8 mouse cellular contexts compared by ENCODE assay signal in the genomic region with DNA sequence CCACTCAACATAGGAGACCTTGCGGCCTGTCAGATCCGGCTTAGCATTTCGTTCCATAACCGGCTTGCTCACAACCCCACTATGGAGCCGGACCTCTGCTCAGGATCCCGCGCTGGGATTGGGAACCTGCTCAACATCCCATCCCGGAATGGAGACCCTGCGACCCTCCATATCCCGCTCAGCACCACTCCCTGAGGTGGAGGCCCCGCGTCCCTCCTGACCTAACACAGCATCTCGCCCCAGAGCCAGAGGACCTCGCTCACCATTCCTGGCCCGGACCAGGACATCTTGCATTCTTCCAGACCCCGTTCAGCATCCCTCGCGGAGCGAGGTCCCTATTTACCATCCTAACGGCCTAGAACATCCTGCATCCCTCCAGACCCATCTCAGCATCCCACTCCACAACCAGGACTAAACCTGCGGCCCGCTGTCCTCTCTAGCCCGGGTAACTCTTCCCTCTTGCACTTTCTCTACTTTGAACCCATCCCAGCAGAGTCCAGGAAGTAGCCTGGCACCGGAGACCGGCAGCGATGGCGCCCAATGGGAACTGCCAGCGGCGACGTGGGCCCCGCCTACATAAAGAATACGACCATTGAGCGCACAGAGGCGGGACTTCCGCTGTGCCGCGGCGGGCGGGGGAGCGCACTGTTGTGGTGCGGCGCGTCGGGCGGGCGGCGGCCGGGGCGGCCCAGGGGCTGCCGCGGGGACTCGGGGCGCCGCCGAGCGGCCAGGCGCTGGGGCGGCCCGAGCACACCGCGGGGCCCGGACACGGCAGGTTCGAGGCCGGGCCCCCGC. TPM values are rescaled to one million over a fixed set of nuclear protein-coding genes. Genes with fewer than 3 reads are reported as not detected.
DNase-seq lines count a peak whose midpoint lies in the region; ATAC-seq and TF ChIP-seq lines count a peak whose summit lies in the region.

Gene Sap30l (plus strand): TSS at position 667 of the 795 bp plus-strand sequence.

- ATAC-seq in heart, embryonic 12.5 days (ENCODE audit: insufficient number of reproducible peaks, low FRiP score): peak; percentile 97
- peak; percentile 96 for ATAC-seq in kidney, postnatal 0 days (replicated peaks; ENCODE audit: low FRiP score, low read depth)
- ATAC-seq in liver, embryonic 11.5 days (replicated peaks; ENCODE audit: low FRiP score): peak; percentile 96
- ATAC-seq in stomach, embryonic 14.5 days (ENCODE audit: insufficient number of reproducible peaks, insufficient read depth, low FRiP score, low read depth): peak; percentile 96

- WGBS in heart, embryonic 12.5 days: under 1% methylated on average over 66 of the region's 66 CpGs
- WGBS in kidney, postnatal 0 days: under 1% methylated on average over 62 of the region's 66 CpGs
- WGBS in liver, embryonic 11.5 days: under 1% methylated on average over 66 of the region's 66 CpGs
- under 1% methylated on average over 58 of the region's 66 CpGs for WGBS in stomach, embryonic 14.5 days

- H3K36me3 ChIP-seq in C2C12 (ENCODE audit: control insufficient read depth, insufficient read depth): no peaks in the 10 kb centered on the region
- peaks cover under 1% of the 10 kb centered on the region for H3K36me3 ChIP-seq in erythroblast, embryonic 14.5 days (ENCODE audit: control insufficient read depth)
- no peaks in the 10 kb centered on the region for H3K36me3 ChIP-seq in heart, embryonic 12.5 days
- H3K36me3 ChIP-seq in kidney, postnatal 0 days (ENCODE audit: insufficient read depth, low read length): no peaks in the 10 kb centered on the region
- H3K36me3 ChIP-seq in liver, embryonic 11.5 days (ENCODE audit: control insufficient read depth, insufficient read depth, low read length): 0 out of 2 replicates have a peak, but pooled peaks cover 3% of the 10 kb centered on the region
- no peaks in the 10 kb centered on the region for H3K36me3 ChIP-seq in stomach, embryonic 14.5 days (ENCODE audit: control insufficient read depth, insufficient read depth, low read length)

- peak within 1 kb of the TSS; percentile 89 for H3K27ac ChIP-seq in heart, embryonic 12.5 days (ENCODE audit: poor library complexity, severe bottlenecking)
- H3K27ac ChIP-seq in kidney, postnatal 0 days: peak within 1 kb of the TSS; percentile 80
- peak within 1 kb of the TSS; percentile 49 for H3K27ac ChIP-seq in liver, embryonic 11.5 days (ENCODE audit: low read depth, low read length)
- H3K27ac ChIP-seq in stomach, embryonic 14.5 days (ENCODE audit: low read length): peak within 1 kb of the TSS; percentile 61

- H3K27me3 ChIP-seq in C2C12 (ENCODE audit: control insufficient read depth, insufficient read depth, insufficient read length): no peaks in the 10 kb centered on the region
- H3K27me3 ChIP-seq in erythroblast, embryonic 14.5 days (ENCODE audit: control insufficient read depth): peaks cover 29% of the 10 kb centered on the region
- no peaks in the 10 kb centered on the region for H3K27me3 ChIP-seq in heart, embryonic 12.5 days (replicated peaks)
- no peaks in the 10 kb centered on the region for H3K27me3 ChIP-seq in kidney, postnatal 0 days (ENCODE audit: insufficient read depth, low read length)
- no peaks in the 10 kb centered on the region; the same call in 1 of the 2 replicates for H3K27me3 ChIP-seq in liver, embryonic 11.5 days (replicated peaks; ENCODE audit: control insufficient read depth, insufficient read depth, low read length)
- H3K27me3 ChIP-seq in stomach, embryonic 14.5 days (ENCODE audit: control insufficient read depth, insufficient read depth, low read length): no peaks in the 10 kb centered on the region

- H3K4me2 ChIP-seq in heart, embryonic 12.5 days: peak within 1 kb of the TSS; percentile 90
- peak within 1 kb of the TSS; percentile 98 for H3K4me2 ChIP-seq in kidney, postnatal 0 days (ENCODE audit: low read length)
- peak within 1 kb of the TSS; percentile 99 for H3K4me2 ChIP-seq in liver, embryonic 11.5 days
- peak within 1 kb of the TSS; percentile 98 for H3K4me2 ChIP-seq in stomach, embryonic 14.5 days (replicated peaks; ENCODE audit: low read depth, low read length)

- peak within 1 kb of the TSS; percentile 97 for H3K9ac ChIP-seq in heart, embryonic 12.5 days
- peak within 1 kb of the TSS; percentile 92 for H3K9ac ChIP-seq in kidney, postnatal 0 days (ENCODE audit: low read depth, low read length)
- peak within 1 kb of the TSS; percentile 84 for H3K9ac ChIP-seq in liver, embryonic 11.5 days (ENCODE audit: low read depth, low read length)
- H3K9ac ChIP-seq in stomach, embryonic 14.5 days (replicated peaks; ENCODE audit: low read depth, low read length): peak within 1 kb of the TSS; percentile 89

- peaks cover 13% of the 10 kb centered on the region for H3K79me3 ChIP-seq in C2C12 (ENCODE audit: low read depth)

- TF ChIP-seq POLR2A in brain, embryonic 14.5 days (IDR thresholded peaks at IDR 0.05; ENCODE audit: borderline replicate concordance, extremely low read depth, insufficient read depth, insufficient read length, poor library complexity, severe bottlenecking): peak; percentile 66; the same call in 1 of the 2 replicates

- peaks cover 37% of the 10 kb centered on the region for H3K79me2 ChIP-seq in C2C12 (ENCODE audit: control insufficient read depth, insufficient read depth)

- peak; percentile 7 for TF ChIP-seq CTCF in C2C12 (IDR thresholded peaks at IDR 0.05; ENCODE audit: control insufficient read depth, insufficient read depth, insufficient read length)
- TF ChIP-seq CTCF in brain, embryonic 14.5 days (IDR thresholded peaks at IDR 0.05; ENCODE audit: borderline replicate concordance, extremely low read depth, insufficient read depth, insufficient read length): no peak
- TF ChIP-seq CTCF in kidney, postnatal 0 days (IDR thresholded peaks at IDR 0.05; ENCODE audit: low read depth): no peak

- no peaks in the 10 kb centered on the region; the same call in 1 of the 2 replicates for H3K9me3 ChIP-seq in erythroblast, embryonic 14.5 days (ENCODE audit: control insufficient read depth, low read length)
- no peaks in the 10 kb centered on the region for H3K9me3 ChIP-seq in heart, embryonic 12.5 days (replicated peaks)
- no peaks in the 10 kb centered on the region for H3K9me3 ChIP-seq in kidney, postnatal 0 days (replicated peaks; ENCODE audit: low read length)
- no peaks in the 10 kb centered on the region for H3K9me3 ChIP-seq in liver, embryonic 11.5 days (ENCODE audit: control insufficient read depth, low read length)
- no peaks in the 10 kb centered on the region for H3K9me3 ChIP-seq in stomach, embryonic 14.5 days (ENCODE audit: control insufficient read depth, low read depth, low read length)

- H3K4me3 ChIP-seq in C2C12 (ENCODE audit: insufficient read depth, poor library complexity, severe bottlenecking): peak within 1 kb of the TSS; percentile 85
- H3K4me3 ChIP-seq in erythroblast, embryonic 14.5 days (replicated peaks): peak within 1 kb of the TSS; percentile 91
- peak within 1 kb of the TSS; percentile 99 for H3K4me3 ChIP-seq in heart, embryonic 12.5 days
- H3K4me3 ChIP-seq in kidney, postnatal 0 days (replicated peaks; ENCODE audit: low read depth, low read length): peak within 1 kb of the TSS; percentile 95
- peak within 1 kb of the TSS; percentile 87 for H3K4me3 ChIP-seq in liver, embryonic 11.5 days (ENCODE audit: low read depth, low read length)
- H3K4me3 ChIP-seq in stomach, embryonic 14.5 days (ENCODE audit: low read depth, low read length): peak within 1 kb of the TSS; percentile 95

- H3K4me1 ChIP-seq in erythroblast, embryonic 14.5 days (ENCODE audit: control insufficient read depth): peaks cover 32% of the 10 kb centered on the region
- peaks cover 28% of the 10 kb centered on the region for H3K4me1 ChIP-seq in heart, embryonic 12.5 days (replicated peaks)
- H3K4me1 ChIP-seq in kidney, postnatal 0 days (replicated peaks; ENCODE audit: insufficient read depth, low read length): no peaks in the 10 kb centered on the region; the same call in 1 of the 2 replicates
- peaks cover 11% of the 10 kb centered on the region for H3K4me1 ChIP-seq in liver, embryonic 11.5 days (replicated peaks; ENCODE audit: control insufficient read depth, insufficient read depth, low read length)
- peaks cover 14% of the 10 kb centered on the region for H3K4me1 ChIP-seq in stomach, embryonic 14.5 days (ENCODE audit: control insufficient read depth, insufficient read depth, low read length)

- peak within 1 kb of the TSS; percentile 94 for H3ac ChIP-seq in C2C12 (ENCODE audit: control insufficient read depth, insufficient read length, low read depth)

- peak; percentile 97 for DNase-seq in brain, embryonic 14.5 days (ENCODE audit: low read depth)
- DNase-seq in kidney, postnatal 0 days (ENCODE audit: low spot score): peak; percentile 98
- peak; percentile 93 for DNase-seq in liver, embryonic 11.5 days (ENCODE audit: low spot score)
- DNase-seq in naive thymus-derived CD4-positive, alpha-beta T cell, adult 2 months (ENCODE audit: low read depth): peak; percentile 96

TF ChIP-seq in C2C12, 6 proteins besides CTCF, POLR2A, EP300 and RAD21:
- TF ChIP-seq MYOG (IDR thresholded peaks at IDR 0.05; ENCODE audit: control insufficient read depth, extremely low read depth, insufficient read length): no peak
- TF ChIP-seq CEBPB (IDR thresholded peaks at IDR 0.05; ENCODE audit: low read depth): no peak
- no peak for TF ChIP-seq USF1 (IDR thresholded peaks at IDR 0.05; ENCODE audit: low read depth)
- no peak for TF ChIP-seq MYOD1 (IDR thresholded peaks at IDR 0.05; ENCODE audit: control insufficient read depth, insufficient read length, low read depth)
- no peak for TF ChIP-seq MAX (IDR thresholded peaks at IDR 0.05)
- no peak for TF ChIP-seq FOSL1 (IDR thresholded peaks at IDR 0.05; ENCODE audit: insufficient read depth, low read length, poor library complexity, severe bottlenecking)

RNA-seq across cellular contexts. Expression of gene Sap30l, which starts in this region (rescaled TPM):
- polyA plus RNA-seq in C2C12 (2012; fragmentation: generic; extraction: Trizol): 34.9 TPM
- 29.3 and 30.9 TPM in 2 replicates for polyA plus RNA-seq in brain, embryonic 14.5 days (2012; rRNA removed)
- polyA plus RNA-seq in erythroblast, embryonic 14.5 days (2012): 2.8 and 3.1 TPM in 2 replicates
- 15.0 and 17.3 TPM in 2 replicates for polyA plus RNA-seq in heart, embryonic 12.5 days (2016; fragmentation: Nextera tagmentation; extraction: Ambion mirVana)
- 12.6 and 19.1 TPM in 2 replicates for polyA plus RNA-seq in kidney, postnatal 0 days (2015; fragmentation: Nextera tagmentation; extraction: Ambion mirVana)
- polyA plus RNA-seq in liver, embryonic 11.5 days (2014; fragmentation: Nextera tagmentation; extraction: Ambion mirVana): 7.5 and 7.8 TPM in 2 replicates
- 8.4 and 10.3 TPM in 2 replicates for polyA plus RNA-seq in stomach, embryonic 14.5 days (2014; fragmentation: Nextera tagmentation; extraction: Ambion mirVana)

Comparison
In these comparisons a context has a peak if more than half of its experiments do, and no peak if none do; other contexts are left out.
1. Peak in every context shown above with its lines: DNase-seq, ATAC-seq, H3K4me3 ChIP-seq and H3K27ac ChIP-seq.